Mouse (Mus musculus) cerebellum, adult 2 months (tissue): Measurements from ENCODE around the gene Nsun2.

Experiments used
- CTCF ChIP-seq: fragments of 200-500 bp; IDR thresholded peaks from 2 replicates; pipeline ENCODE4 v1.5.1; 2011; ENCODE audit warnings: low read depth, mild to moderate bottlenecking, control low read depth, low read length, moderate library complexity, borderline replicate concordance; ENCODE audit not compliant: insufficient read depth
- POLR2A ChIP-seq: fragments of 200-500 bp; IDR thresholded peaks from 2 replicates; pipeline ENCODE4 v1.6.1; 2011; ENCODE audit warnings: low read length, control low read depth, borderline replicate concordance; ENCODE audit not compliant: insufficient read depth

DNA sequence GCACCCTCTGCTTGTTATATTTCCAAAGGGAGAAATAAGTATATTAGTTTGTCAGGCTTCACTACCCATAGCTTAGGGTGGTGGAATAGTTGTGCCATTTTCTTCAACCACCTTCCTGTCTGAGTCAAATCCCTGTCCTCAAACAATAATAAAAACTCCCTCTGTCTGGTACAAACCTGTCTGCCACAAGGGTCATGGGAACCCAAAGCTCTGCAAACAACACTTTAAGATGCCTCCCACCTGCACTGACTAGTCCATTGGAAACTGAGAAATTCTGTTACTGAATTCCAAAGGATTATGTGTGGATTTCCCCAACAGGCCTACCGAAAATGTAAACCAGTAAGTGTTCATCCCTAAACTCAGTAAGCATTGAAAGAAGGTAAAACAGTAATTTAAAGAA, 71.1 kb downstream of the Nsun2 start:
- TF ChIP-seq POLR2A, result no peak
- TF ChIP-seq CTCF, result no peak
